Mouse (Mus musculus) kidney, embryonic 14.5 days (tissue): ENCODE measurements around the gene Gtpbp1. TPM values are rescaled to one million over a fixed set of nuclear protein-coding genes. Genes with fewer than 3 reads are reported as not detected.

ENCODE experiments used
- ATAC-seq: fragments of 200-750 bp; cut with Nextera tagmentation; 2 replicates; pipeline ENCODE4 v1.8.0; 2017; ENCODE audit warnings: moderate number of reproducible peaks, mild to moderate bottlenecking, moderate TSS enrichment, moderate library complexity; ENCODE audit not compliant: low FRiP score, low TSS enrichment
- H3K27ac ChIP-seq: fragments of 300-500 bp; sonication (generic); 2 replicates; pipeline ENCODE4 v1.5.1; 2014; ENCODE audit warnings: low read depth, mild to moderate bottlenecking, low read length, moderate library complexity, mixed read lengths
- H3K27me3 ChIP-seq: fragments of 300-500 bp; sonication (generic); 2 replicates; pipeline ENCODE4 v1.6.1; 2014; ENCODE audit warnings: mild to moderate bottlenecking, low read length; ENCODE audit not compliant: control insufficient read depth, insufficient read depth
- H3K36me3 ChIP-seq: fragments of 300-500 bp; sonication (generic); 2 replicates; pipeline ENCODE4 v1.6.1; 2014; ENCODE audit warnings: low read length, mixed read lengths; ENCODE audit not compliant: control insufficient read depth, insufficient read depth
- H3K4me1 ChIP-seq: fragments of 300-500 bp; sonication (generic); 2 replicates; pipeline ENCODE4 v1.6.1; 2014; ENCODE audit warnings: low read length, mixed read lengths; ENCODE audit not compliant: control insufficient read depth, insufficient read depth
- H3K4me2 ChIP-seq: fragments of 300-500 bp; sonication (generic); replicated peaks from 2 replicates; pipeline ENCODE4 v1.6.1; 2014; ENCODE audit warnings: low read depth, mild to moderate bottlenecking, low read length
- H3K4me3 ChIP-seq: fragments of 300-500 bp; sonication (generic); 2 replicates; pipeline ENCODE4 v1.5.1; 2014; ENCODE audit warnings: mild to moderate bottlenecking, low read length
- H3K9ac ChIP-seq: fragments of 300-500 bp; sonication (generic); 2 replicates; pipeline ENCODE4 v1.6.1; 2014; ENCODE audit warnings: low read depth, mild to moderate bottlenecking, low read length, moderate library complexity
- H3K9me3 ChIP-seq: fragments of 300-500 bp; sonication (generic); 2 replicates; pipeline ENCODE4 v1.6.1; 2016; ENCODE audit warnings: low read length; ENCODE audit not compliant: control insufficient read depth
- whole genome bisulfite sequencing: fragments of 180-500 bp; shearing (Covaris S2); extraction: QIAGEN DNeasy Blood & Tissue Kit; methylation state at CpG from one replicate; pipeline ENCODE4 v1.1.7; 2014; 5-methylcytosine and 5-hydroxymethylcytosine counted together
- polyA plus RNA-seq: library from polyadenylated mRNA; unstranded; fragments of >200 nt; fragmentation: Nextera tagmentation; extraction: Ambion mirVana; gene quantifications from 2 replicates; pipeline ENCODE4 v1.2.1, GENCODE M21; 2014

Gtpbp1 gene
- polyA plus RNA-seq, 1 experiment from 2014 or later, result 31.6 TPM

DNA sequence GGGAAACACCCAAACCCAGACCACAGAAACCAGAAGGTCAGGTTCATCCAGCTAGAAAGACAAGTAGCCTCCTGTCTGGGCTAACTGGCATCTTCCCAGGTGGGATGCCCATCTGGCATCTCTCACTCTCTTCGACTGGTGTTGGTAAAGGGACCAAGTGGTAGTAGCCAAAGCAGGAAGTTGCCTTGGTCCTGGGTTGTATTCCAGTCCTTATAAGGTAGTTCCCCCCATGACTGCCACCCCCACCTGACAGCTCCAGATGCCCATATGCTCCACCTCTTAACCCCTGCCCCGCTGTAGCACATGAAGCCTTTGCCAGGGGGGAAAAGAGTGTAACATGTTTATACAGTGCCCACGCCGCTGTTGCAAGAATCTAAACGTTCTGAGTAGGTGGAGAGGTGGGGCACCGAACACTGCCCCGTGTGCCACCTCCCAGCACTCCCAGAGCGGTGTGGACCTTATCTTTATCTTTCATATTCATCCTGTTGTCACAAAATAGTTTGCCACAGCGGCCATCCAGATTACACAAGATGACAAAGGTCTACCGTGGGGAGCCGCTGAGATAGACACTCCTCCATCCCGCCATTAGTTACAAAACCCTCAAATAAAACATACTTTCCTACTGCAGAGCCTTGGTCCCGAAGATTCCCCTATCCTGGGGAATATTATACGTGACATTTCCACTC is 50.7 kb downstream of the Gtpbp1 start:
- Histone ChIP-seq H3K27ac (peak overlapping the region; percentile 62), H3K36me3 (peaks cover 26% of the 10 kb centered on the region), H3K9ac (peak overlapping the region; percentile 95), H3K4me3 (peak overlapping the region; percentile 90), H3K27me3 (no peaks in the 10 kb centered on the region), H3K4me1 (peaks cover 28% of the 10 kb centered on the region), H3K4me2 (peak overlapping the region; percentile 81), H3K9me3 (no peaks in the 10 kb centered on the region)
- ATAC-seq, result no peak
- 25% methylated on average over 14 of the region's 14 CpGs for WGBS

DNA sequence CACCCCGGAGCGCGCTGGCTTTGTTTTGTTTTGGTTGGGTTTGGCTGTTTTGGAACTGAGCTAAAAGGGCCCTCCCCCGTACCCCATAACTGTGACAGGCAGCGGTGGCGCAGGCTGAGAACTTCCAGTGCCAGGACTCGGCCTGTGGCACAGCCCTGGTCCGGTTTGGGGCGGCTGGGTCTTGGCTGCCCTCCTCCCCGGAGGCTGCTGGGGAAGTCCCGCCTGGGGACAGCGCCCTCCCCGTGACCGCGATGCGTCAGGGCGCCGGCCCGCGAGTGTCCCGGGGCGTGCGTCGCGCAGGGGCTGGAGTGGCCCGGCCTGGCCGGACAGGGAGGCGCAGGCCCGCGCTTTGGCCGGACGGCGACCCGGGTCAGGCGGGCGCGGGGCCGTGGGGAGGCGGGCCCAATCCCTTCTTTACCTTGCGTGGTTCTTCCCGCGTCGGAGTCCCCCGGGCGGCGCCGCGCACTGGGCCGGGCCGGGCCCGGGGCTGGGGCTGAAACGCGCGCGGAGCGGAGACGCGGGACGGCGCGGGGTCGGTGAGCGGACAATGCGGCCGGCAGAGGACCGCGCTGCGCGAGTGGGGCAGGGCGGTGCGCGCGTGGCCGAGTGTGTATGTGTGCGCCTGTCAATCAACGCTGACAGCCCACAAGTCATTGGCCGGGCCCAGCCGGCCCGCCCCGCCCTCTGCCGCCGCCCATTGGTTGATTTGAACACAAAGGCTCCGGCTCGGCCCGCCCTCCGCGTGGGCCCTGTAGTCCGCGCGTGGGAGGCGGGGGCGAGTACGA is 51.5 kb downstream of the Gtpbp1 start, which contains the start of gene Sun2:
Gene Sun2, minus strand, starts transcription at position 616 of the 785 bp plus-strand sequence.
- Histone ChIP-seq H3K4me2 (peak within 1 kb of the TSS; percentile 81), H3K4me1 (peaks cover 28% of the 10 kb centered on the region), H3K36me3 (peaks cover 19% of the 10 kb centered on the region), H3K9me3 (no peaks in the 10 kb centered on the region), H3K9ac (peak within 1 kb of the TSS; percentile 95), H3K27ac (peak within 1 kb of the TSS; percentile 62), H3K4me3 (peak within 1 kb of the TSS; percentile 90), H3K27me3 (no peaks in the 10 kb centered on the region)
- ATAC-seq, result peak; percentile 85
- under 1% methylated on average over 75 of the region's 93 CpGs for WGBS

- H3K27ac ChIP-seq, result no peak overlapping the region
- WGBS, result under 1% methylated on average over 23 of the region's 23 CpGs
- peak overlapping the region; percentile 90 for H3K4me3 ChIP-seq
- no peak for ATAC-seq
- H3K9ac ChIP-seq, result peak overlapping the region; percentile 95
- peaks cover 13% of the 10 kb centered on the region for H3K36me3 ChIP-seq
- H3K9me3 ChIP-seq, result no peaks in the 10 kb centered on the region
- H3K4me2 ChIP-seq, result peak overlapping the region; percentile 81
- H3K4me1 ChIP-seq, result peaks cover 28% of the 10 kb centered on the region
- no peaks in the 10 kb centered on the region for H3K27me3 ChIP-seq
These were observed 52.0 kb downstream of the Gtpbp1 start for GRCm38 (mm10) chr15:79742706-79743023.

GRCm38 (mm10) chr15:79744001-79744400 is 53.4 kb downstream of the Gtpbp1 start:
- no peak overlapping the region for H3K9ac ChIP-seq
- H3K4me3 ChIP-seq, result no peak overlapping the region
- no peak for ATAC-seq
- no peaks in the 10 kb centered on the region for H3K27me3 ChIP-seq
- peaks cover 25% of the 10 kb centered on the region for H3K4me1 ChIP-seq
- H3K9me3 ChIP-seq, result no peaks in the 10 kb centered on the region
- 88% methylated on average over 11 of the region's 11 CpGs for WGBS
- H3K4me2 ChIP-seq, result no peak overlapping the region
- peaks cover 2% of the 10 kb centered on the region for H3K36me3 ChIP-seq
- no peak overlapping the region for H3K27ac ChIP-seq

DNA sequence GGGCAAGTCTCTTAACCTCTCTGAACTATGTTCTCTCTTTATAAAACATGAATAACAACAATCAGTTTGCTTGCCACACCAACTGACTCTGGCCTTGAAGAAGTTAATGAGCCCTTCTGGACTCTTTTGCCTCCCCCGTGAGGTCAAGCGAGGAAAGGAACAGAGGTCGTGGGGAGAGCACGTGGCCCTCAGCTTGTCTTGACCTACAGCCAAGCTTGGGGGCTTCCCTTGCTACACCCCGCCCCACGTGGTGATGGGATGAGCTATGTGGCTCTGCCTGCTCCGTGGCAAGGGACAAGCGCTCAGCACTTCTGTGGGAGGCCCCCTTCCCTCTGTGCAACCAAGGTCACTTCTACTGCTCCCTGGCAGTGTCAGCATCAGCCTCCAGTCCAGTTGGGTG is 54.1 kb downstream of the Gtpbp1 start:
- no peak overlapping the region for H3K4me2 ChIP-seq
- H3K27ac ChIP-seq, result no peak overlapping the region
- no peaks in the 10 kb centered on the region for H3K9me3 ChIP-seq
- no peak overlapping the region for H3K9ac ChIP-seq
- no peaks in the 10 kb centered on the region for H3K27me3 ChIP-seq
- no peaks in the 10 kb centered on the region for H3K36me3 ChIP-seq
- 35% methylated on average over 8 of the region's 8 CpGs for WGBS
- no peak overlapping the region for H3K4me3 ChIP-seq
- ATAC-seq, result no peak
- peaks cover 18% of the 10 kb centered on the region for H3K4me1 ChIP-seq

GRCm38 (mm10) chr15:79745312-79745711 is 54.7 kb downstream of the Gtpbp1 start:
- no peaks in the 10 kb centered on the region for H3K9me3 ChIP-seq
- 71% methylated on average over 10 of the region's 10 CpGs for WGBS
- no peak overlapping the region for H3K9ac ChIP-seq
- no peak overlapping the region for H3K4me3 ChIP-seq
- no peaks in the 10 kb centered on the region for H3K27me3 ChIP-seq
- H3K4me1 ChIP-seq, result peaks cover 15% of the 10 kb centered on the region
- H3K36me3 ChIP-seq, result no peaks in the 10 kb centered on the region
- no peak overlapping the region for H3K27ac ChIP-seq
- no peak overlapping the region for H3K4me2 ChIP-seq
- ATAC-seq, result no peak

DNA sequence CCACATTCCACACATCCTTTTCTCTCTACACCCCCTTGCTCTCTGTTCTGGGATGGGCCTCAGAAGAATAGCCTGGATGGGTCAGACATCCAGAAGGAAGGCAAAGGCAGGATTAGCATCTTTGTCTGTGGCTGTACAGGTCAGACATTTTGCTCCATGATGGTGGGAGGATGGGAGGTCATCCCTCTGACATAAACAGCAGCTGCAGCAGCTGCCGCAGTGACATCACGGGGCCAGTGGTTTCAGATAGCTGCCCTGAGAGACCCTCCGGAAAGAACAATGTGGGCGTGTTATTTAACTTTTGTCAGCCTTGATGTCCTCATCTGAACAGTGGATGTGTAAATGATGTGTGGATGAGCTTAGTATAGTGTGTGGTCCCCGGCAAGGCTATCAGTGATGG is 55.2 kb downstream of the Gtpbp1 start:
- 74% methylated on average over 5 of the region's 5 CpGs for WGBS
- H3K4me3 ChIP-seq, result no peak overlapping the region
- ATAC-seq, result no peak
- no peak overlapping the region for H3K27ac ChIP-seq
- no peaks in the 10 kb centered on the region for H3K27me3 ChIP-seq
- H3K4me1 ChIP-seq, result peaks cover 9% of the 10 kb centered on the region
- H3K9ac ChIP-seq, result no peak overlapping the region
- no peak overlapping the region for H3K4me2 ChIP-seq
- H3K36me3 ChIP-seq, result no peaks in the 10 kb centered on the region
- H3K9me3 ChIP-seq, result no peaks in the 10 kb centered on the region

DNA sequence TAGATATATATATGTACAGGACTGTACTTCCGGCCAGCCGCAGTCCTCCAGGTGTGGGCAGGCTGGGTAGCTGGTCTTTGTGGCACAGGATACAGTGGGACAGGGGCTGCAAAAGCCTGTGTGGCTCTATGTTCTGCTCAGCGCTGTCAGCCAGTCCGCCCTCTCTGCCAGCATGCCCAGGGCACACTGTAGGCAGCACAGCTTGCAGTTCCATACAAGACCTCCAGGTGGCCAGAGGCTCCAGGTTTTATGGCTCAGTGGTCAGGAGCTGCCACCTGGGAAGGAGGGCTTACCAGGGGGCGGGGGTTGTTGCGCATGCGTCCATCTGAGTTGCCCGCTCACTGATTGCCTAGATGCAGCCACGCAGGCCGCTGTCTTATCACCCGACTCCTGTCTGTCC is 57.4 kb downstream of the Gtpbp1 start:
- H3K27me3 ChIP-seq, result no peaks in the 10 kb centered on the region
- H3K9me3 ChIP-seq, result no peaks in the 10 kb centered on the region
- no peak for ATAC-seq
- 0 out of 2 replicates have a peak, but pooled peaks cover 3% of the 10 kb centered on the region for H3K4me1 ChIP-seq
- no peaks in the 10 kb centered on the region for H3K36me3 ChIP-seq
- no peak overlapping the region for H3K4me2 ChIP-seq
- no peak overlapping the region for H3K4me3 ChIP-seq
- no peak overlapping the region for H3K9ac ChIP-seq
- no peak overlapping the region for H3K27ac ChIP-seq
- 62% methylated on average over 11 of the region's 11 CpGs for WGBS

DNA sequence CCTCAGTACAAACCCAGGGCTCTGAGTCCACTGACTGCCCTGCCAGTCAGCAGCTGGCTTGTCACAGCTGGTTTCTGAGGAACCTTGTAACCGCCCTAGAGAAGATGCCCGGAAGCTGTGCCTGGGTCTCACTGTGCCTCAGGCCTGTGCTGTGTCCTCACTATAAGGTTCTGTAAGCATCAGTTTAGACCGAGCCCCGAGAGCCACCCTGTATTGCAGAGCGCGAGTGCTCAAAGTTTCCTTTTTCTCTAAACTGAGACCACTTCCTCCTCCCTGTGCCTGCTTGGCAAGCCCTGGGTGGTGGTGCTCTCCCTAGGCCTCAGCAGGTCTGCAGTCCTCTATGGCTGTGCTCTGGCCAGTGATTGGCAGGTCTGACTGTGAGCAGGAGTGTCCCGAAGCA is 58.5 kb downstream of the Gtpbp1 start:
- H3K9ac ChIP-seq, result no peak overlapping the region

More for the DNA sequence above, 58.5 kb downstream of the Gtpbp1 start:
- no peak overlapping the region for H3K4me3 ChIP-seq
- no peaks in the 10 kb centered on the region for H3K9me3 ChIP-seq
- H3K36me3 ChIP-seq, result no peaks in the 10 kb centered on the region
- H3K27ac ChIP-seq, result no peak overlapping the region
- WGBS, result 95% methylated on average over 7 of the region's 7 CpGs
- no peaks in the 10 kb centered on the region for H3K27me3 ChIP-seq
- no peaks in the 10 kb centered on the region for H3K4me1 ChIP-seq
- no peak for ATAC-seq
- H3K4me2 ChIP-seq, result no peak overlapping the region
